Mouse (Mus musculus) midbrain, embryonic 12.5 days (tissue): ENCODE measurements around the gene 4930519P11Rik. TPM values are rescaled to one million over a fixed set of nuclear protein-coding genes. Genes with fewer than 3 reads are reported as not detected.

ENCODE experiments used
- ATAC-seq: fragments of 200-750 bp; cut with Nextera tagmentation; 2 replicates; pipeline ENCODE4 v1.8.0; 2017; ENCODE audit warnings: low read depth, moderate TSS enrichment, moderate library complexity; ENCODE audit not compliant: low FRiP score
- H3K27ac ChIP-seq: fragments of 300-500 bp; sonication (generic); replicated peaks from 2 replicates; pipeline ENCODE4 v1.5.1; 2016; ENCODE audit warnings: mild to moderate bottlenecking
- H3K27me3 ChIP-seq: fragments of 300-500 bp; sonication (generic); 2 replicates; pipeline ENCODE4 v1.6.1; 2016; ENCODE audit warnings: mild to moderate bottlenecking
- H3K36me3 ChIP-seq: fragments of 300-500 bp; sonication (generic); 2 replicates; pipeline ENCODE4 v1.6.1; 2016
- H3K4me1 ChIP-seq: fragments of 300-500 bp; sonication (generic); 2 replicates; pipeline ENCODE4 v1.6.1; 2016
- H3K4me2 ChIP-seq: fragments of 300-500 bp; sonication (generic); replicated peaks from 2 replicates; pipeline ENCODE4 v1.6.1; 2016; ENCODE audit warnings: mild to moderate bottlenecking, moderate library complexity
- H3K4me3 ChIP-seq: fragments of 300-500 bp; sonication (generic); 2 replicates; pipeline ENCODE4 v1.5.1; 2016; ENCODE audit warnings: mild to moderate bottlenecking
- H3K9ac ChIP-seq: fragments of 300-500 bp; sonication (generic); replicated peaks from 2 replicates; pipeline ENCODE4 v1.6.1; 2016; ENCODE audit warnings: mild to moderate bottlenecking, moderate library complexity
- H3K9me3 ChIP-seq: fragments of 300-500 bp; sonication (generic); 2 replicates; pipeline ENCODE4 v1.6.1; 2016; ENCODE audit warnings: mild to moderate bottlenecking
- WGBS: fragments of 180-500 bp; shearing (Covaris S2); methylation state at CpG from one replicate; pipeline ENCODE4 v1.1.7; 2016; 5-methylcytosine and 5-hydroxymethylcytosine counted together
- polyA plus RNA-seq: library from polyadenylated mRNA; unstranded; fragments of >200 nt; fragmentation: Nextera tagmentation; extraction: Ambion mirVana; gene quantifications from 2 replicates; pipeline ENCODE4 v1.2.1, GENCODE M21; 2016

4930519P11Rik gene
- polyA plus RNA-seq, 1 experiment from 2014 or later = 0.54 TPM

DNA sequence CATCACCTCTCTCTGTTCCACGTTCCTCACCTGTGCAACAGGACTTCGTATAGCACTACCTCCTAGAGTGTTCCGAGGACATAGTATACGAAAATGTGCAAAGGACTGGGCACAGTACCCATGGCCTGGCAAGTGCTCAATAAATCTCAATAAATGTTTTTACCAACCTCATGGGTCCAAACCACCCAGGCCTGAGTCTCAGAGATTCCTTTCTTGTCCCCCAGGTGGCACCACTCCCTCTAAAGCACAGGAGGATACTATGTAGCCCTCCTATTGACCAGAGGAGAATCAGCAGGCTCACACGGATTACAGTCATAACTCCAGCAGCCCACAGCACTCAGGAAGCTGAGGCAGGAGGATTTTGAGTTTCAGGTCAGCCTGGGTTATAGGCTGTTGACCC, 33.4 kb upstream of the 4930519P11Rik start:
- Histone ChIP-seq H3K36me3 (peaks cover 33% of the 10 kb centered on the region), H3K27ac (no peak overlapping the region), H3K4me2 (no peak overlapping the region), H3K9ac (no peak overlapping the region), H3K4me3 (no peak overlapping the region), H3K27me3 (no peaks in the 10 kb centered on the region), H3K4me1 (0 out of 2 replicates have a peak, but pooled peaks cover 3% of the 10 kb centered on the region), H3K9me3 (0 out of 2 replicates have a peak, but pooled peaks cover 5% of the 10 kb centered on the region)
- WGBS = 84% methylated on average over 5 of the region's 5 CpGs
- no peak for ATAC-seq

GRCm38 (mm10) chr2:154642712-154643385, 29.6 kb upstream of the 4930519P11Rik start:
- Histone ChIP-seq H3K27ac (no peak overlapping the region), H3K36me3 (peaks cover 56% of the 10 kb centered on the region), H3K9ac (no peak overlapping the region), H3K27me3 (no peaks in the 10 kb centered on the region), H3K9me3 (peaks cover 4% of the 10 kb centered on the region; the same call in 1 of the 2 replicates), H3K4me2 (no peak overlapping the region), H3K4me1 (no peaks in the 10 kb centered on the region), H3K4me3 (no peak overlapping the region)
- 91% methylated on average over 6 of the region's 6 CpGs for WGBS
- no peak for ATAC-seq

GRCm38 (mm10) chr2:154642005-154642459, 28.8 kb upstream of the 4930519P11Rik start:
- Histone ChIP-seq H3K4me2 (no peak overlapping the region), H3K4me1 (no peaks in the 10 kb centered on the region), H3K27me3 (no peaks in the 10 kb centered on the region), H3K36me3 (peaks cover 59% of the 10 kb centered on the region), H3K27ac (no peak overlapping the region), H3K9ac (no peak overlapping the region), H3K9me3 (peaks cover 4% of the 10 kb centered on the region; the same call in 1 of the 2 replicates), H3K4me3 (no peak overlapping the region)
- ATAC-seq = no peak
- 97% methylated on average over 9 of the region's 9 CpGs for WGBS

DNA sequence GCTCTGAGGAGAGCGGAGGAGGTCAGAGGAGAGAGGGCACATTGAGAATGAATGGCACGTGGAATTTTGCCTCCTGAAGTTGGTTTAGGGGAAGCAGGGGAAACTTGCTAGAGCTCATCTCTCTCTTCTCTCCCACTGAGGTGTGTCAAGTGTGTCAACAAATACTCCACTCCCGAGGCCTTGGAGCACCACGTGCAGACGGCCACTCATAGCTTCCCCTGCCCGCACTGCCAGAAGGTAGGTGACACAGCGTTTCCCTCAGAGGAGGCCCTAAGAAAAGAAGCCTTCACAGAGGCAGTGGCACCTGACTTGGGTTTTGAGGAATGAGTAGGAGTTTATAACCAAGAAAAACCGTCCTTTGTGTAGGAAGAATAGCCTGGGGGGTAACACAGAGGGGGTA, 27.9 kb upstream of the 4930519P11Rik start:
- Histone ChIP-seq H3K36me3 (peaks cover 59% of the 10 kb centered on the region), H3K4me3 (no peak overlapping the region), H3K4me1 (no peaks in the 10 kb centered on the region), H3K9ac (no peak overlapping the region), H3K27me3 (no peaks in the 10 kb centered on the region), H3K4me2 (no peak overlapping the region), H3K9me3 (peaks cover 4% of the 10 kb centered on the region; the same call in 1 of the 2 replicates), H3K27ac (no peak overlapping the region)
- no peak for ATAC-seq
- 80% methylated on average over 8 of the region's 8 CpGs for WGBS

GRCm38 (mm10) chr2:154639115-154639514, 25.9 kb upstream of the 4930519P11Rik start:
- 95% methylated on average over 4 of the region's 4 CpGs for WGBS
- H3K36me3 ChIP-seq = peaks cover 61% of the 10 kb centered on the region

GRCm38 (mm10) chr2:154638521-154638920, 25.3 kb upstream of the 4930519P11Rik start:
- H3K27ac ChIP-seq = no peak overlapping the region
- ATAC-seq = no peak
- H3K27me3 ChIP-seq = no peaks in the 10 kb centered on the region
- H3K4me1 ChIP-seq = no peaks in the 10 kb centered on the region
- no peak overlapping the region for H3K9ac ChIP-seq
- H3K36me3 ChIP-seq = peaks cover 59% of the 10 kb centered on the region
- H3K4me2 ChIP-seq = no peak overlapping the region
- WGBS = 93% methylated on average over 3 of the region's 3 CpGs
- H3K4me3 ChIP-seq = no peak overlapping the region
- H3K9me3 ChIP-seq = peaks cover 4% of the 10 kb centered on the region; the same call in 1 of the 2 replicates

More at GRCm38 (mm10) chr2:154639115-154639514, 25.9 kb upstream of the 4930519P11Rik start:
- H3K9me3 ChIP-seq = peaks cover 4% of the 10 kb centered on the region; the same call in 1 of the 2 replicates
- H3K4me1 ChIP-seq = no peaks in the 10 kb centered on the region
- no peak overlapping the region for H3K9ac ChIP-seq
- no peak overlapping the region for H3K27ac ChIP-seq
- H3K4me2 ChIP-seq = no peak overlapping the region
- H3K4me3 ChIP-seq = no peak overlapping the region
- no peaks in the 10 kb centered on the region for H3K27me3 ChIP-seq
- ATAC-seq = no peak

GRCm38 (mm10) chr2:154635826-154636225, 22.6 kb upstream of the 4930519P11Rik start:
- H3K27ac ChIP-seq = no peak overlapping the region
- no peaks in the 10 kb centered on the region for H3K27me3 ChIP-seq
- H3K4me1 ChIP-seq = no peaks in the 10 kb centered on the region
- no peak overlapping the region for H3K4me2 ChIP-seq
- H3K4me3 ChIP-seq = no peak overlapping the region
- peaks cover 54% of the 10 kb centered on the region for H3K36me3 ChIP-seq
- no peak for ATAC-seq
- 97% methylated on average over 2 of the region's 2 CpGs for WGBS
- H3K9me3 ChIP-seq = peaks cover 4% of the 10 kb centered on the region; the same call in 1 of the 2 replicates
- H3K9ac ChIP-seq = no peak overlapping the region

- no peaks in the 10 kb centered on the region for H3K4me1 ChIP-seq
- H3K9ac ChIP-seq = no peak overlapping the region
- H3K27me3 ChIP-seq = no peaks in the 10 kb centered on the region
- H3K36me3 ChIP-seq = peaks cover 59% of the 10 kb centered on the region
- H3K4me2 ChIP-seq = no peak overlapping the region
- 96% methylated on average over 9 of the region's 9 CpGs for WGBS
- H3K4me3 ChIP-seq = no peak overlapping the region
- no peak for ATAC-seq
- peaks cover 4% of the 10 kb centered on the region; the same call in 1 of the 2 replicates for H3K9me3 ChIP-seq
- no peak overlapping the region for H3K27ac ChIP-seq
Measured at GRCm38 (mm10) chr2:154633876-154634644, 20.8 kb upstream of the 4930519P11Rik start.

DNA sequence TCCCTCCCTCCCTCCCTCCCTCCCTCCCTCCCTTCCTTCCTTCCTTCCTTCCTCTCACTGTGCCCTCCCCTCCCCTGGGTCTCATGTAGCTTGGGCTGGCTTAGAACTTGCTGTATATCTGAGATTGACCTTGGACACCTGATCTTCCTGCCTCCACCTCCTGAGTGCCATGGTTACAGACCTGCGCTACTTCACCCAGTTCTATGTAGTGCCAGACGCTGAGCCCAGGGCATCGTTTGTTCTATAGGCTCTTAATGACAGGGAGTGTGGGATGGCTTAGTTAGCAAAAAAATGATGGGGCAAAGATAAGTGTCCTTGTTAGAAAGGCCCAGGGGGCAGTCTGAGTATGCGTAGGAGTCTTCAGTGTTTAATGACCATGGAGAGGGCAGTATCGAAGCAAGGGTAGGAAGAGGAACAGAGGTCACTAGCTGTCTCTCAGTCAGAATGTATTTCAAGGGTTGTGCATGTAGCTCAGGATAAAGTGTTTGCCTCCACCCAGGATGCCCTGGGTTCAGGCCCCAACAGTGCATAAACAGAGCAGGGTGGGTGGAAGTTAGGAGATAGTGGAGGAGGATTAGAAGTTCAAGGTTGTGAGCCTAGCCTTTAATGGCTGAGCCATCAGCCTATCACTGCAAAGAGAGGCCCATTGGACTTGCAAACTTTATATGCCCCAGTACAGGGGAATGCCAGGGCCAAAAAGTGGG, 20.0 kb upstream of the 4930519P11Rik start:
- H3K9me3 ChIP-seq = 0 out of 2 replicates have a peak, but pooled peaks cover 3% of the 10 kb centered on the region
- WGBS = 94% methylated on average over 5 of the region's 5 CpGs
- no peak for ATAC-seq
- H3K4me2 ChIP-seq = no peak overlapping the region
- H3K4me1 ChIP-seq = no peaks in the 10 kb centered on the region
- H3K36me3 ChIP-seq = peaks cover 56% of the 10 kb centered on the region
- H3K27ac ChIP-seq = no peak overlapping the region
- H3K4me3 ChIP-seq = no peak overlapping the region
- no peak overlapping the region for H3K9ac ChIP-seq
- no peaks in the 10 kb centered on the region for H3K27me3 ChIP-seq

DNA sequence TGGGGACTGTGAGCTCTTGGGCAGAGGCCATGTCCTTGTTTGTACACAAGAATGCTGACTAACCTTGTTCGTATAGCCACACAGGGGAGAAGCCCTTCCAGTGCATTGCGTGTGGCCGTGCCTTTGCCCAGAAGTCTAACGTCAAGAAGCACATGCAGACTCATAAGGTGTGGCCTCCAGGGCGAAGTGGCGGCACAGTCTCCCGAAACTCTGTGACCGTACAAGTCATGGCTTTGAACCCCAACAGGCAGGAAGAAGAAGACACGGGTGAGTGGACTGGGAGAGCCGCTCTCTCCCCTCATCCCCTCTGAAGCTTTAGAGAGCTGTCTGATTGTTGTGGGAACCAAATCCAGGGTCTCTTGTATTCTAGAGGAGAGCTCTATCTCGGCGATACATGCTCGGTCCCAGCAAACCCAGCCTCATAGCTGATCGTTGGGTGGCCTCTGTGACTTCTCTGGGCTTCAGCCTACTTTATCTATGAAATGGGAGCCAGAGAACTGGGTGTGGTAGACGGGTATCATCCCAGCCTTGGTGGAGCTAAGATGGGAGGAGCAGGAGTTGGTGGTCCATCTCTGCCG, 19.1 kb upstream of the 4930519P11Rik start:
- H3K27me3 ChIP-seq = no peaks in the 10 kb centered on the region
- WGBS = 94% methylated on average over 16 of the region's 16 CpGs
- no peak for ATAC-seq
- H3K4me3 ChIP-seq = no peak overlapping the region
- no peak overlapping the region for H3K9ac ChIP-seq
- peaks cover 50% of the 10 kb centered on the region for H3K36me3 ChIP-seq
- no peaks in the 10 kb centered on the region for H3K4me1 ChIP-seq
- no peaks in the 10 kb centered on the region for H3K9me3 ChIP-seq
- no peak overlapping the region for H3K27ac ChIP-seq
- no peak overlapping the region for H3K4me2 ChIP-seq

DNA sequence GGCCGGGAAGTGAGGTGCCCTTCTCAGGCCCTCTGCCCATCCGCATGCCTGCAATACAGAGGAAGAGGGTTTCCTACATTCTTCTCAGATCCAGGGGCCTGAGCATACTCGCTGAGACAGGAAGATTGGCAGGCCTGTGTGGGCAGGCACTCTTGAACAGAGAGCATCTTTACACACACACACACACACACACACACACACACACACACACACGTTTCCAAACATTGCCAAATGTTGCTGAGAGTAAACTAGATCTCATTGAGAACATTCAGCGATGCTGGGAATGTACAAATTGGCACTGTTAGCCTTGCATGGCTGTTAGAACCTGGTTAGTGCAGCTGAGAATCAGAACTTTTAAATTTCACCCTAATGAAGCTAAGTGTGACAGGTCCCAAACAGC, 17.3 kb upstream of the 4930519P11Rik start:
- no peaks in the 10 kb centered on the region for H3K9me3 ChIP-seq
- no peaks in the 10 kb centered on the region for H3K4me1 ChIP-seq
- ATAC-seq = no peak
- WGBS = 79% methylated on average over 5 of the region's 5 CpGs
- peaks cover 48% of the 10 kb centered on the region for H3K36me3 ChIP-seq
- no peaks in the 10 kb centered on the region for H3K27me3 ChIP-seq
- no peak overlapping the region for H3K27ac ChIP-seq
- no peak overlapping the region for H3K4me2 ChIP-seq
- H3K4me3 ChIP-seq = no peak overlapping the region
- H3K9ac ChIP-seq = no peak overlapping the region
